Mouse (Mus musculus): Measurements from ENCODE around the gene Enthd1. TPM values are rescaled to one million over a fixed set of nuclear protein-coding genes. Genes with fewer than 3 reads are reported as not detected.

Gene Enthd1
- polyA plus RNA-seq, 1 experiment from 2014 or later: not detected

DNA sequence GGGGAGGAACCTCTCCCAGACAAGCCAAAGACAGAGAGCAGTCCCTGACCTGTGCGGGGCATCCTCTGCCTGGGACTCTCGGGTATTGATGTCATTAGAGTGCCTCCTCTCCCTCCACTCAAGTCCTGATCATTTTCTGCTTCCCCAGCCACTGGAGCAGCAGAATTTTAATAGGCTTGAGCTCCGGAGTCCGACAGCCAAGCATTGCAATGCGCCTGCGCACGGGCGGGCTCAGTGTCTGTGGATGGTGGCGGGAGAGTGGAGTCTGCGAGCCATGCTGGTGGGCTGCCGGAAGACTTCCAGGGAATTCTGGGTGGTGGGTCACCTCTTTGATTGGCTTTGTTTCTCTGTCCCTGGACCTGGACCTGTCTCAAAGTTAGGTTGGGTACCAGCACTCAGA is 134.6 kb downstream of the Enthd1 start:
- Histone ChIP-seq H3K4me2 (no peak overlapping the region), H3K9me3 (ENCODE audit: control insufficient read depth, low read length) (no peaks in the 10 kb centered on the region), H3K4me3 (ENCODE audit: low read depth, low read length) (no peak overlapping the region), H3K27me3 (replicated peaks; ENCODE audit: control insufficient read depth, insufficient read depth, low read length) (no peaks in the 10 kb centered on the region; the same call in none of the 2 replicates), H3K27ac (ENCODE audit: low read depth, low read length) (no peak overlapping the region), H3K9ac (ENCODE audit: low read depth, low read length) (no peak overlapping the region), H3K36me3 (ENCODE audit: control insufficient read depth, insufficient read depth, low read length) (no peaks in the 10 kb centered on the region), H3K4me1 (replicated peaks; ENCODE audit: control insufficient read depth, insufficient read depth, low read length) (no peaks in the 10 kb centered on the region)
- WGBS: 81% methylated on average over 11 of the region's 11 CpGs
- ATAC-seq (replicated peaks; ENCODE audit: low FRiP score) (no peak), DNase-seq (ENCODE audit: low spot score) (no peak)

- H3K9me3 ChIP-seq (ENCODE audit: control insufficient read depth, low read length): no peaks in the 10 kb centered on the region
- H3K27me3 ChIP-seq (replicated peaks; ENCODE audit: control insufficient read depth, insufficient read depth, low read length): 0 out of 2 replicates have a peak, but pooled peaks cover 3% of the 10 kb centered on the region
- no peak overlapping the region for H3K9ac ChIP-seq (ENCODE audit: low read depth, low read length)
- H3K4me2 ChIP-seq: no peak overlapping the region
- DNase-seq (ENCODE audit: low spot score): no peak
- no peaks in the 10 kb centered on the region for H3K4me1 ChIP-seq (replicated peaks; ENCODE audit: control insufficient read depth, insufficient read depth, low read length)
- no peaks in the 10 kb centered on the region for H3K36me3 ChIP-seq (ENCODE audit: control insufficient read depth, insufficient read depth, low read length)
- H3K4me3 ChIP-seq (ENCODE audit: low read depth, low read length): no peak overlapping the region
- ATAC-seq (replicated peaks; ENCODE audit: low FRiP score): no peak
- 66% methylated on average over 2 of the region's 2 CpGs for WGBS
- no peak overlapping the region for H3K27ac ChIP-seq (ENCODE audit: low read depth, low read length)
Observed at GRCm38 (mm10) chr15:80418146-80418545, 146.8 kb downstream of the Enthd1 start.

GRCm38 (mm10) chr15:80417066-80417465 is 147.9 kb downstream of the Enthd1 start:
- H3K4me1 ChIP-seq (replicated peaks; ENCODE audit: control insufficient read depth, insufficient read depth, low read length): no peaks in the 10 kb centered on the region
- ATAC-seq (replicated peaks; ENCODE audit: low FRiP score) (no peak), DNase-seq (ENCODE audit: low spot score) (no peak)
- H3K27me3 ChIP-seq (replicated peaks; ENCODE audit: control insufficient read depth, insufficient read depth, low read length): 0 out of 2 replicates have a peak, but pooled peaks cover 3% of the 10 kb centered on the region
- H3K9me3 ChIP-seq (ENCODE audit: control insufficient read depth, low read length): no peaks in the 10 kb centered on the region
- H3K27ac ChIP-seq (ENCODE audit: low read depth, low read length): no peak overlapping the region
- WGBS: 63% methylated on average over 8 of the region's 9 CpGs
- H3K9ac ChIP-seq (ENCODE audit: low read depth, low read length): no peak overlapping the region
- H3K4me3 ChIP-seq (ENCODE audit: low read depth, low read length): no peak overlapping the region
- no peak overlapping the region for H3K4me2 ChIP-seq
- no peaks in the 10 kb centered on the region for H3K36me3 ChIP-seq (ENCODE audit: control insufficient read depth, insufficient read depth, low read length)

DNA sequence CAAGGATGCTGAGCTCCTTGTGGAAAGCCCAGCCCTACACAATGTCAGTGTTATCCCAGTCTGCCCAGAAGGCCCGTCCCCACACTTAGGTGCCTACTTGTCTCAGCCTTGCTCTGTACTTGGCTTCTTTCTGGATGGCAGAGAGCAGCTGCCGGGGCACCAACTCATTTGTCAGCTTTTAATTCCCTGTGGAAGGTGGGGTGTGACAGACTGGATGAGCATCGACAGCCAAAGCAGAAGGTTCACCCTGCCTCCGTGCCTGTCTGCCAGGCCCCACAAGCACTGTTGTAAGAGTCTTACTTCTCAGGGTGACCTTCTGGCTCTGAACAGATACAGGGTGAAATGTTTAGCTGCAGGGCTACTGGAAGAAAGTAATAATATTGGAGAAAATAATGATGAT is 149.8 kb downstream of the Enthd1 start:
- no peaks in the 10 kb centered on the region for H3K9me3 ChIP-seq (ENCODE audit: control insufficient read depth, low read length)
- ATAC-seq (replicated peaks; ENCODE audit: low FRiP score) (no peak), DNase-seq (ENCODE audit: low spot score) (no peak)
- no peaks in the 10 kb centered on the region for H3K36me3 ChIP-seq (ENCODE audit: control insufficient read depth, insufficient read depth, low read length)
- WGBS: 84% methylated on average over 4 of the region's 4 CpGs
- no peak overlapping the region for H3K27ac ChIP-seq (ENCODE audit: low read depth, low read length)
- no peaks in the 10 kb centered on the region for H3K4me1 ChIP-seq (replicated peaks; ENCODE audit: control insufficient read depth, insufficient read depth, low read length)
- no peak overlapping the region for H3K4me2 ChIP-seq
- H3K4me3 ChIP-seq (ENCODE audit: low read depth, low read length): no peak overlapping the region
- 0 out of 2 replicates have a peak, but pooled peaks cover 3% of the 10 kb centered on the region for H3K27me3 ChIP-seq (replicated peaks; ENCODE audit: control insufficient read depth, insufficient read depth, low read length)
- no peak overlapping the region for H3K9ac ChIP-seq (ENCODE audit: low read depth, low read length)

DNA sequence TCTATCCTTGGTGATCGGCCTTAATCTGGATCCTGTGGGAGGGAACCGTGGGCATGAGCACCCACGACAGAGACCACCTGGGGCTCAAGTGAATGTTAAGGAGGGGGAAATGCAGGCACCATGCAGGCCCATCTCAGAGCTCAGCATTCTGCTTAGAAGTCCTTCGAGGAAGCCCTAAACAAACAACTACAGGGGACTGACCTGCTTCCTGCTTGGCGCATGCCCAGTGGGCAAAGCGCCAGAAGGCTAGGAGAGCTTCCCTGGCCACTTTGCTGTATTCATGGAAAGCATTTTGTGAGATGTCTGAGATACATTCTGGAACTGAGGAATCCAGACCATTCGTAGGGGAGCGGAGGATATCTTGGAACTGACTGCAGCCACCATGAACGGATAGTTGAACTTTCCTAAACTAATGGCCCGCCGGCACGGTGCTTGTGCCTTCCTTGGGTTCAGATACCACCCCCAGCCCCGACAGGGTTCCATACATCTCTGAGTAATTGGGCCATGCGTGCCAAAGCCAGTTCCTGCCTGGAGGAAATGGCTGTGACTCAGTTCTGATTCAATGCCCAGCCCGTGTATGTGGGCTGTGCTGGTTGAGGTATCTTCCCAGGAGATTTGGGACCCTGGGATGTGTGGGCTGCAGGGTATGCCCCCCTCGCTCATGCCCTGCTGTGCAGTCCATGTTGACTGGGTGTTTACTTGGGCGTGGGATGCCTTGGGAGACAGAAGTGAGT is 150.8 kb downstream of the Enthd1 start:
- DNase-seq (ENCODE audit: low spot score) (no peak), ATAC-seq (replicated peaks; ENCODE audit: low FRiP score) (no peak)
- Histone ChIP-seq H3K27ac (ENCODE audit: low read depth, low read length) (no peak overlapping the region), H3K9ac (ENCODE audit: low read depth, low read length) (no peak overlapping the region), H3K4me2 (no peak overlapping the region), H3K36me3 (ENCODE audit: control insufficient read depth, insufficient read depth, low read length) (no peaks in the 10 kb centered on the region), H3K4me1 (replicated peaks; ENCODE audit: control insufficient read depth, insufficient read depth, low read length) (no peaks in the 10 kb centered on the region), H3K4me3 (ENCODE audit: low read depth, low read length) (no peak overlapping the region), H3K27me3 (replicated peaks; ENCODE audit: control insufficient read depth, insufficient read depth, low read length) (0 out of 2 replicates have a peak, but pooled peaks cover 3% of the 10 kb centered on the region), H3K9me3 (ENCODE audit: control insufficient read depth, low read length) (no peaks in the 10 kb centered on the region)
- 79% methylated on average over 17 of the region's 17 CpGs for WGBS

- 0 out of 2 replicates have a peak, but pooled peaks cover 3% of the 10 kb centered on the region for H3K27me3 ChIP-seq (replicated peaks; ENCODE audit: control insufficient read depth, insufficient read depth, low read length)
- no peak overlapping the region for H3K9ac ChIP-seq (ENCODE audit: low read depth, low read length)
- no peaks in the 10 kb centered on the region for H3K9me3 ChIP-seq (ENCODE audit: control insufficient read depth, low read length)
- no peaks in the 10 kb centered on the region for H3K4me1 ChIP-seq (replicated peaks; ENCODE audit: control insufficient read depth, insufficient read depth, low read length)
- no peak overlapping the region for H3K4me2 ChIP-seq
- 71% methylated on average over 4 of the region's 4 CpGs for WGBS
- no peak for ATAC-seq (replicated peaks; ENCODE audit: low FRiP score)
- DNase-seq (ENCODE audit: low spot score): no peak
- no peaks in the 10 kb centered on the region for H3K36me3 ChIP-seq (ENCODE audit: control insufficient read depth, insufficient read depth, low read length)
- H3K27ac ChIP-seq (ENCODE audit: low read depth, low read length): no peak overlapping the region
- no peak overlapping the region for H3K4me3 ChIP-seq (ENCODE audit: low read depth, low read length)
Observed at GRCm38 (mm10) chr15:80413070-80413469, 151.9 kb downstream of the Enthd1 start.

GRCm38 (mm10) chr15:80410661-80411060 is 154.3 kb downstream of the Enthd1 start:
- 61% methylated on average over 7 of the region's 7 CpGs for WGBS

DNA sequence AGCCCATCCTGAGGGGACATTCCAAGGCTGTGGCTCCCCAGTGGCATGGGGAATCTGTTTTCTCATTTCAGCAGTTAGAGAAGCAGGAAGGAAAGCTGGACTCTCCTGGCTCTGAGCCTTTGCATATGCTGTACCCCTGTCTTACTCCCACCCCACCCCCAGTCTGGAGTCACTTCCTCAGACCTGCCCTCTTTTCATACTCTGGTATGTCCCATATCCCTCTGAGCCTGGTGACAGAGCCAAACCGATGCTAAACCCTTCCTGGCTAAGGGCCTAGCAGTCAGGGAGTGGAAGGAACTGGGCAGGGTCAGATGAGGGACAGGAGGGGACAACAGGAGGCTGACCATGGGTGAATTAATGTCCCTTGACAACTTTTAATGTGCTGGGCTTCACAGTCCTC is 157.1 kb downstream of the Enthd1 start:
- 22% methylated on average over 1 of the region's 1 CpGs for WGBS
- no peak for ATAC-seq (replicated peaks; ENCODE audit: low FRiP score)

More at GRCm38 (mm10) chr15:80410661-80411060, 154.3 kb downstream of the Enthd1 start:
- DNase-seq (ENCODE audit: low spot score): no peak
- no peak for ATAC-seq (replicated peaks; ENCODE audit: low FRiP score)
- Histone ChIP-seq H3K36me3 (ENCODE audit: control insufficient read depth, insufficient read depth, low read length) (no peaks in the 10 kb centered on the region), H3K27me3 (replicated peaks; ENCODE audit: control insufficient read depth, insufficient read depth, low read length) (0 out of 2 replicates have a peak, but pooled peaks cover 3% of the 10 kb centered on the region), H3K9me3 (ENCODE audit: control insufficient read depth, low read length) (no peaks in the 10 kb centered on the region), H3K4me3 (ENCODE audit: low read depth, low read length) (no peak overlapping the region), H3K4me1 (replicated peaks; ENCODE audit: control insufficient read depth, insufficient read depth, low read length) (no peaks in the 10 kb centered on the region), H3K9ac (ENCODE audit: low read depth, low read length) (no peak overlapping the region), H3K27ac (ENCODE audit: low read depth, low read length) (no peak overlapping the region), H3K4me2 (no peak overlapping the region)

More for the DNA sequence above, 157.1 kb downstream of the Enthd1 start:
- H3K9me3 ChIP-seq (ENCODE audit: control insufficient read depth, low read length): no peaks in the 10 kb centered on the region
- H3K9ac ChIP-seq (ENCODE audit: low read depth, low read length): no peak overlapping the region
- no peak overlapping the region for H3K4me2 ChIP-seq
- no peak overlapping the region for H3K4me3 ChIP-seq (ENCODE audit: low read depth, low read length)
- H3K4me1 ChIP-seq (replicated peaks; ENCODE audit: control insufficient read depth, insufficient read depth, low read length): no peaks in the 10 kb centered on the region
- DNase-seq (ENCODE audit: low spot score): no peak
- no peak overlapping the region for H3K27ac ChIP-seq (ENCODE audit: low read depth, low read length)
- H3K27me3 ChIP-seq (replicated peaks; ENCODE audit: control insufficient read depth, insufficient read depth, low read length): no peaks in the 10 kb centered on the region
- H3K36me3 ChIP-seq (ENCODE audit: control insufficient read depth, insufficient read depth, low read length): no peaks in the 10 kb centered on the region

Data from liver, embryonic 11.5 days (tissue).